Mouse (Mus musculus) thymus, postnatal 25 days (tissue): ENCODE measurements at regions not wholly inside any gene's neighbourhood (a gene's known extent, or its start where the extent isn't known, plus 50 kb on each side); places are given as distances from the start of the nearest gene placed in this dataset.
A peak's percentile ranks its signal among the peaks of the same experiment; 100 is the strongest.

Experiments
- DNase-seq: peaks from one replicate; pipeline ENCODE4 v3.0.0; 2022

- no peak for DNase-seq
Observed at GRCm38 (mm10) chr14:64511300-64511699, 407.2 kb downstream of the Prss52 start.

- DNase-seq = no peak
Observed at GRCm38 (mm10) chr14:64512726-64513125, 408.6 kb downstream of the Prss52 start.

GRCm38 (mm10) chr14:64517584-64518195, 413.6 kb downstream of the Prss52 start:
- DNase-seq = no peak

GRCm38 (mm10) chr14:64524641-64525040, 420.6 kb downstream of the Prss52 start:
- no peak for DNase-seq

- DNase-seq = no peak
Observed at GRCm38 (mm10) chr14:64525302-64526078, 421.4 kb downstream of the Prss52 start.

GRCm38 (mm10) chr14:64530541-64530940, 426.5 kb downstream of the Prss52 start:
- no peak for DNase-seq

- no peak for DNase-seq
Observed at GRCm38 (mm10) chr14:64531221-64531949, 427.3 kb downstream of the Prss52 start.

GRCm38 (mm10) chr14:64532351-64532750, 428.3 kb downstream of the Prss52 start:
- DNase-seq = no peak

- DNase-seq = no peak
Observed at GRCm38 (mm10) chr14:64533591-64534151, 429.6 kb downstream of the Prss52 start.

GRCm38 (mm10) chr14:64534194-64534593, 430.1 kb downstream of the Prss52 start:
- DNase-seq = no peak

- no peak for DNase-seq
Observed at GRCm38 (mm10) chr14:64539436-64539835, 435.4 kb downstream of the Prss52 start.

- no peak for DNase-seq
Observed at GRCm38 (mm10) chr14:64545056-64545455, 441.0 kb downstream of the Prss52 start.

GRCm38 (mm10) chr14:64546787-64547186, 442.7 kb downstream of the Prss52 start:
- DNase-seq = peak; percentile 27

- DNase-seq = no peak
Observed at GRCm38 (mm10) chr14:64552951-64553350, 448.9 kb downstream of the Prss52 start.

GRCm38 (mm10) chr14:64556042-64556441, 452.0 kb downstream of the Prss52 start:
- no peak for DNase-seq

GRCm38 (mm10) chr14:64557453-64557852, 453.4 kb downstream of the Prss52 start:
- DNase-seq = no peak

GRCm38 (mm10) chr14:64568689-64569088, 464.6 kb downstream of the Prss52 start:
- DNase-seq = no peak

GRCm38 (mm10) chr14:64570951-64571350, 466.9 kb downstream of the Prss52 start:
- no peak for DNase-seq

- DNase-seq = no peak
Observed at GRCm38 (mm10) chr14:64572756-64573155, 468.7 kb downstream of the Prss52 start.

- DNase-seq = no peak
Observed at GRCm38 (mm10) chr14:64573773-64574172, 469.7 kb downstream of the Prss52 start.

- no peak for DNase-seq
Observed at GRCm38 (mm10) chr14:64574277-64574676, 470.2 kb downstream of the Prss52 start.

GRCm38 (mm10) chr14:64574773-64575172, 470.7 kb downstream of the Prss52 start:
- DNase-seq = no peak

- no peak for DNase-seq
Observed at GRCm38 (mm10) chr14:64575954-64576353, 471.9 kb downstream of the Prss52 start.
